In genomic region chr5:105428265-105428974, GRCm38 (mm10) we compare ENCODE assay signal across 9 mouse cellular contexts. TPM values are rescaled to one million over a fixed set of nuclear protein-coding genes. Genes with fewer than 3 reads are reported as not detected.
A peak's percentile ranks its signal among the peaks of the same experiment; 100 is the strongest.
DNase-seq lines count a peak whose midpoint lies in the region; ATAC-seq lines count a peak whose summit lies in the region.
"Had no signal": no experiment of that assay in that cellular context is flagged by ENCODE, and none has a peak within 500 bp of the region (broad histone marks: within the 10 kb centered on the region; RNA-seq: fewer than 3 reads in every experiment).

No protein-coding gene starts in this region.

- ATAC-seq in hindbrain, embryonic 13.5 days (ENCODE audit: low FRiP score), result no peak
- no peak for ATAC-seq in hindbrain, embryonic 11.5 days (ENCODE audit: low FRiP score)
- no peak for ATAC-seq in forebrain, embryonic 13.5 days
- ATAC-seq in inflammation-experienced regulatory T-cells, adult 6 months, result no peak

- peaks cover 14% of the 10 kb centered on the region for H3K4me1 ChIP-seq in hindbrain, embryonic 13.5 days (replicated peaks)
- H3K4me1 ChIP-seq in hindbrain, embryonic 11.5 days (replicated peaks; ENCODE audit: control insufficient read depth, insufficient read depth, low read length), result no peaks in the 10 kb centered on the region
- no peaks in the 10 kb centered on the region for H3K4me1 ChIP-seq in forebrain, embryonic 13.5 days

- no peak overlapping the region for H3K4me2 ChIP-seq in hindbrain, embryonic 13.5 days
- H3K4me2 ChIP-seq in hindbrain, embryonic 11.5 days (replicated peaks; ENCODE audit: low read depth, low read length), result no peak overlapping the region
- H3K4me2 ChIP-seq in forebrain, embryonic 13.5 days, result no peak overlapping the region

- H3K27ac ChIP-seq in hindbrain, embryonic 13.5 days, result peak overlapping the region; percentile 2; the same call in 1 of the 2 replicates
- no peak overlapping the region for H3K27ac ChIP-seq in hindbrain, embryonic 11.5 days (ENCODE audit: low read depth, low read length)
- H3K27ac ChIP-seq in forebrain, embryonic 13.5 days, result no peak overlapping the region

- 0 out of 2 replicates have a peak overlapping the region, but pooled peaks have one; percentile 1 for H3K9ac ChIP-seq in hindbrain, embryonic 13.5 days
- no peak overlapping the region for H3K9ac ChIP-seq in hindbrain, embryonic 11.5 days (ENCODE audit: low read depth, low read length)
- H3K9ac ChIP-seq in forebrain, embryonic 13.5 days, result no peak overlapping the region

- H3K4me3 ChIP-seq in hindbrain, embryonic 13.5 days, result no peak overlapping the region
- no peak overlapping the region for H3K4me3 ChIP-seq in hindbrain, embryonic 11.5 days (ENCODE audit: low read depth, low read length)
- H3K4me3 ChIP-seq in forebrain, embryonic 13.5 days, result no peak overlapping the region

- no peaks in the 10 kb centered on the region for H3K27me3 ChIP-seq in hindbrain, embryonic 13.5 days
- H3K27me3 ChIP-seq in hindbrain, embryonic 11.5 days (ENCODE audit: control insufficient read depth, insufficient read depth, low read length), result no peaks in the 10 kb centered on the region
- no peaks in the 10 kb centered on the region for H3K27me3 ChIP-seq in forebrain, embryonic 13.5 days

- 63% methylated on average over 12 of the region's 12 CpGs for WGBS in hindbrain, embryonic 13.5 days
- WGBS in hindbrain, embryonic 11.5 days, result 87% methylated on average over 12 of the region's 12 CpGs
- WGBS in forebrain, embryonic 13.5 days, result 84% methylated on average over 12 of the region's 12 CpGs

- H3K36me3 ChIP-seq in hindbrain, embryonic 13.5 days, result peaks cover 23% of the 10 kb centered on the region
- H3K36me3 ChIP-seq in hindbrain, embryonic 11.5 days (ENCODE audit: control insufficient read depth, insufficient read depth, low read length), result no peaks in the 10 kb centered on the region
- peaks cover 18% of the 10 kb centered on the region for H3K36me3 ChIP-seq in forebrain, embryonic 13.5 days (ENCODE audit: poor library complexity, severe bottlenecking)

- H3K9me3 ChIP-seq in hindbrain, embryonic 13.5 days, result peaks cover 4% of the 10 kb centered on the region; the same call in 1 of the 2 replicates
- H3K9me3 ChIP-seq in hindbrain, embryonic 11.5 days (ENCODE audit: control insufficient read depth, low read length), result no peaks in the 10 kb centered on the region
- H3K9me3 ChIP-seq in forebrain, embryonic 13.5 days (replicated peaks), result peaks cover 3% of the 10 kb centered on the region; the same call in 1 of the 2 replicates

- DNase-seq in hindbrain, embryonic 11.5 days (ENCODE audit: low spot score), result no peak
- peak; percentile 50 to 65 for DNase-seq in adrenal gland, adult 18-20 months (ENCODE audit: low spot score in 2 of 2)
- DNase-seq in cerebellum, adult 8-10 months, result peak; percentile 43
- DNase-seq in kidney, postnatal 14 days, result peak; percentile 58
- DNase-seq in left cerebral cortex, adult 9 months (ENCODE audit: low spot score in 2 of 2), result no peak
- DNase-seq: gastrocnemius, postnatal 25 days had no signal

RNA-seq across cellular contexts. Expression of gene Lrrc8b, which starts 12.8 kb away (rescaled TPM):
- 13.4 and 13.7 TPM in 2 replicates for polyA plus RNA-seq in hindbrain, embryonic 13.5 days (2015; fragmentation: Nextera tagmentation; extraction: Ambion mirVana)
- 10.5 and 11.6 TPM in 2 replicates for polyA plus RNA-seq in hindbrain, embryonic 11.5 days (2014; fragmentation: Nextera tagmentation; extraction: Ambion mirVana)
- total RNA-seq in adrenal gland, adult 18-20 months (2021), result 100 to 1,000 TPM in 1 of 2 experiments, 10 to 100 TPM in 1; 60.4 to 113 TPM
- 8.9 and 9.4 TPM in 2 replicates for polyA plus RNA-seq in forebrain, embryonic 13.5 days (2015; fragmentation: Nextera tagmentation; extraction: Ambion mirVana)
- 1 to 10 TPM; 1.9 to 2.4 (median 2.1) TPM for polyA plus RNA-seq in inflammation-experienced regulatory T-cells, adult 6 months (2017; shearing (Covaris generic))

Comparison
In these comparisons a context has a peak if more than half of its experiments do, and no peak if none do; other contexts are left out.
1. DNase-seq: peak in adrenal gland, adult 18-20 months (2 of 2), cerebellum, adult 8-10 months (single experiment) and kidney, postnatal 14 days (single experiment); none in hindbrain, embryonic 11.5 days (single experiment) and left cerebral cortex, adult 9 months (0 of 2).